14 mouse cellular contexts compared by ENCODE assay signal in genomic region chr2:92935483-92935882, GRCm38 (mm10). TPM values are rescaled to one million over a fixed set of nuclear protein-coding genes. Genes with fewer than 3 reads are reported as not detected.
DNase-seq lines count a peak whose midpoint lies in the region; ATAC-seq lines count a peak whose summit lies in the region.
"Had no signal": no experiment of that assay in that cellular context is flagged by ENCODE, and none has a peak within 500 bp of the region (broad histone marks: within the 10 kb centered on the region; RNA-seq: fewer than 3 reads in every experiment).

No protein-coding gene starts in this region.

- H3K36me3 ChIP-seq in midbrain, embryonic 10.5 days = no peaks in the 10 kb centered on the region
- H3K36me3 ChIP-seq in midbrain, embryonic 15.5 days (replicated peaks) = no peaks in the 10 kb centered on the region
- no peaks in the 10 kb centered on the region for H3K36me3 ChIP-seq in midbrain, embryonic 14.5 days (ENCODE audit: control insufficient read depth, insufficient read depth, low read length)
- H3K36me3 ChIP-seq in liver, embryonic 11.5 days (ENCODE audit: control insufficient read depth, insufficient read depth, low read length) = no peaks in the 10 kb centered on the region

- no peaks in the 10 kb centered on the region for H3K27me3 ChIP-seq in midbrain, embryonic 10.5 days (ENCODE audit: low read depth, poor library complexity, severe bottlenecking)
- no peaks in the 10 kb centered on the region for H3K27me3 ChIP-seq in midbrain, embryonic 15.5 days (replicated peaks)
- H3K27me3 ChIP-seq in midbrain, embryonic 14.5 days (ENCODE audit: control insufficient read depth, insufficient read depth, low read length) = no peaks in the 10 kb centered on the region
- H3K27me3 ChIP-seq in liver, embryonic 11.5 days (replicated peaks; ENCODE audit: control insufficient read depth, insufficient read depth, low read length) = no peaks in the 10 kb centered on the region; the same call in 1 of the 2 replicates

- H3K4me1 ChIP-seq in midbrain, embryonic 10.5 days = peaks cover 25% of the 10 kb centered on the region
- peaks cover 12% of the 10 kb centered on the region for H3K4me1 ChIP-seq in midbrain, embryonic 15.5 days
- peaks cover 15% of the 10 kb centered on the region for H3K4me1 ChIP-seq in midbrain, embryonic 14.5 days (ENCODE audit: control insufficient read depth, insufficient read depth, low read length)
- no peaks in the 10 kb centered on the region for H3K4me1 ChIP-seq in liver, embryonic 11.5 days (replicated peaks; ENCODE audit: control insufficient read depth, insufficient read depth, low read length)

- no peak overlapping the region for H3K4me3 ChIP-seq in midbrain, embryonic 10.5 days
- no peak overlapping the region for H3K4me3 ChIP-seq in midbrain, embryonic 15.5 days
- H3K4me3 ChIP-seq in midbrain, embryonic 14.5 days (replicated peaks; ENCODE audit: low read depth, low read length) = no peak overlapping the region
- H3K4me3 ChIP-seq in liver, embryonic 11.5 days (ENCODE audit: low read depth, low read length) = no peak overlapping the region
- H3K4me3 ChIP-seq: myocyte had no signal

- no peak overlapping the region for H3K4me2 ChIP-seq in midbrain, embryonic 15.5 days
- no peak overlapping the region for H3K4me2 ChIP-seq in midbrain, embryonic 14.5 days (ENCODE audit: low read length)
- H3K4me2 ChIP-seq in liver, embryonic 11.5 days = no peak overlapping the region
- H3K4me2 ChIP-seq: heart, embryonic 11.5 days had no signal

- ATAC-seq in midbrain, embryonic 15.5 days (replicated peaks) = no peak
- no peak for ATAC-seq in midbrain, embryonic 14.5 days (ENCODE audit: low FRiP score, low TSS enrichment)
- no peak for ATAC-seq in liver, embryonic 11.5 days (replicated peaks; ENCODE audit: low FRiP score)

- no peak overlapping the region for H3K9ac ChIP-seq in midbrain, embryonic 15.5 days
- no peak overlapping the region for H3K9ac ChIP-seq in midbrain, embryonic 14.5 days (replicated peaks; ENCODE audit: low read length)
- no peak overlapping the region for H3K9ac ChIP-seq in liver, embryonic 11.5 days (ENCODE audit: low read depth, low read length)

- no peak for DNase-seq in midbrain, embryonic 10.5 days (ENCODE audit: low spot score)
- DNase-seq in cerebellum, adult 18-20 months = peak; percentile 93 to 97
- peak; percentile 93 to 96 for DNase-seq in cerebellum, postnatal 25 days
- no peak for DNase-seq in midbrain, embryonic 14.5 days
- no peak for DNase-seq in adrenal gland, postnatal 14 days
- DNase-seq in liver, embryonic 11.5 days (ENCODE audit: low spot score) = no peak
- DNase-seq: gastrocnemius, postnatal 36 days; kidney, adult 8-10 months; right cerebral cortex, postnatal 25 days had no signal

- H3K9me3 ChIP-seq in midbrain, embryonic 10.5 days (replicated peaks) = no peaks in the 10 kb centered on the region
- H3K9me3 ChIP-seq in midbrain, embryonic 15.5 days = no peaks in the 10 kb centered on the region
- no peaks in the 10 kb centered on the region for H3K9me3 ChIP-seq in midbrain, embryonic 14.5 days (ENCODE audit: control insufficient read depth, low read length)
- no peaks in the 10 kb centered on the region for H3K9me3 ChIP-seq in liver, embryonic 11.5 days (ENCODE audit: control insufficient read depth, low read length)

- 0 out of 2 replicates have a peak overlapping the region, but pooled peaks have one; percentile 46 for H3K27ac ChIP-seq in midbrain, embryonic 10.5 days (replicated peaks)
- no peak overlapping the region for H3K27ac ChIP-seq in midbrain, embryonic 15.5 days
- H3K27ac ChIP-seq in midbrain, embryonic 14.5 days (replicated peaks; ENCODE audit: low read depth, low read length) = 0 out of 2 replicates have a peak overlapping the region, but pooled peaks have one; percentile 17
- H3K27ac ChIP-seq in liver, embryonic 11.5 days (ENCODE audit: low read depth, low read length) = no peak overlapping the region
- H3K27ac ChIP-seq: macrophage had no signal

- 57% methylated on average over 3 of the region's 3 CpGs for WGBS in midbrain, embryonic 10.5 days
- WGBS in midbrain, embryonic 15.5 days = 63% methylated on average over 3 of the region's 3 CpGs
- 48% methylated on average over 3 of the region's 3 CpGs for WGBS in midbrain, embryonic 14.5 days
- 56% methylated on average over 3 of the region's 3 CpGs for WGBS in liver, embryonic 11.5 days

RNA-seq across cellular contexts. Expression of gene Syt13, which starts 20.6 kb away (rescaled TPM):
- 11.1 and 15.0 TPM in 2 replicates for polyA plus RNA-seq in midbrain, embryonic 10.5 days (2016; fragmentation: Nextera tagmentation; extraction: Ambion mirVana)
- polyA plus RNA-seq in midbrain, embryonic 15.5 days (2015; fragmentation: Nextera tagmentation; extraction: Ambion mirVana) = 85.8 and 88.7 TPM in 2 replicates
- polyA plus RNA-seq in midbrain, embryonic 14.5 days (2014; fragmentation: Nextera tagmentation; extraction: Ambion mirVana) = 44.9 and 48.9 TPM in 2 replicates
- 1.0 and 1.6 TPM in 2 replicates for total RNA-seq in adrenal gland, postnatal 14 days (2021)
- polyA plus RNA-seq in liver, embryonic 11.5 days (2014; fragmentation: Nextera tagmentation; extraction: Ambion mirVana) = 0.71 and 0.78 TPM in 2 replicates
- total RNA-seq: hematopoietic stem cell, adult 5-6 weeks had no signal

Comparison
In these comparisons a context has a peak if more than half of its experiments do, and no peak if none do; other contexts are left out.
1. H3K27ac ChIP-seq: peak in midbrain, embryonic 10.5 days (single experiment) and midbrain, embryonic 14.5 days (single experiment); none in midbrain, embryonic 15.5 days (single experiment) and liver, embryonic 11.5 days (single experiment).
2. DNase-seq: peak in cerebellum, adult 18-20 months (2 of 2) and cerebellum, postnatal 25 days (2 of 2); none in midbrain, embryonic 10.5 days (single experiment), midbrain, embryonic 14.5 days (single experiment), adrenal gland, postnatal 14 days (single experiment) and liver, embryonic 11.5 days (single experiment).